Mouse (Mus musculus) midbrain, postnatal 0 days (tissue): ENCODE data around the gene Olig2. TPM values are rescaled to one million over a fixed set of nuclear protein-coding genes. Genes with fewer than 3 reads are reported as not detected.

Experiments used
- ATAC-seq: fragments of 200-750 bp; cut with Nextera tagmentation; 2 replicates; pipeline ENCODE4 v1.8.0; 2017; ENCODE audit warnings: moderate number of reproducible peaks, mild to moderate bottlenecking, moderate TSS enrichment, moderate library complexity; ENCODE audit not compliant: low FRiP score
- DNase-seq: peaks from one replicate; pipeline ENCODE4 v3.0.0-alpha.2; 2015; ENCODE audit warnings: low spot score
- H3K27ac ChIP-seq: fragments of 300-500 bp; sonication (generic); 2 replicates; pipeline ENCODE4 v1.5.1; 2014; ENCODE audit warnings: low read depth, mild to moderate bottlenecking, low read length, mixed read lengths
- H3K27me3 ChIP-seq: fragments of 300-500 bp; sonication (generic); 2 replicates; pipeline ENCODE4 v1.6.1; 2014; ENCODE audit warnings: low read length, control low read depth, mixed read lengths; ENCODE audit not compliant: insufficient read depth
- H3K36me3 ChIP-seq: fragments of 300-500 bp; sonication (generic); 2 replicates; pipeline ENCODE4 v1.6.1; 2014; ENCODE audit warnings: low read length, control low read depth, mixed read lengths; ENCODE audit not compliant: insufficient read depth
- H3K4me1 ChIP-seq: fragments of 300-500 bp; sonication (generic); 2 replicates; pipeline ENCODE4 v1.6.1; 2014; ENCODE audit warnings: mild to moderate bottlenecking, control low read depth, antibody characterized with exemption, low read length, mixed read lengths; ENCODE audit not compliant: insufficient read depth
- H3K4me2 ChIP-seq: fragments of 300-500 bp; sonication (generic); 2 replicates; pipeline ENCODE4 v1.6.1; 2014; ENCODE audit warnings: low read depth, mild to moderate bottlenecking, low read length, mixed read lengths; ENCODE audit not compliant: poor library complexity, severe bottlenecking
- H3K4me3 ChIP-seq: fragments of 300-500 bp; sonication (generic); 2 replicates; pipeline ENCODE4 v1.5.1; 2014; ENCODE audit warnings: low read depth, mild to moderate bottlenecking, low read length, moderate library complexity
- H3K9ac ChIP-seq: fragments of 300-500 bp; sonication (generic); replicated peaks from 2 replicates; pipeline ENCODE4 v1.6.1; 2014; ENCODE audit warnings: mild to moderate bottlenecking, low read length, moderate library complexity, mixed read lengths; ENCODE audit not compliant: poor library complexity, severe bottlenecking
- H3K9me3 ChIP-seq: fragments of 300-500 bp; sonication (generic); 2 replicates; pipeline ENCODE4 v1.6.1; 2016; ENCODE audit warnings: low read length, control low read depth
- CTCF ChIP-seq: IDR thresholded peaks from 2 replicates; pipeline ENCODE4 v1.5.1; 2016; ENCODE audit warnings: antibody characterized with exemption, mild to moderate bottlenecking
- WGBS: fragments of 180-500 bp; shearing (Covaris S2); extraction: QIAGEN DNeasy Blood & Tissue Kit; methylation state at CpG from one replicate; pipeline ENCODE4 v1.1.7; 2014; 5-methylcytosine and 5-hydroxymethylcytosine counted together
- polyA plus RNA-seq: library from polyadenylated mRNA; unstranded; fragments of >200 nt; fragmentation: Nextera tagmentation; extraction: Ambion mirVana; gene quantifications from 2 replicates; pipeline ENCODE4 v1.2.1, GENCODE M21; 2015
- total RNA-seq: library from RNA; depleted of rRNA; stranded (reverse); fragments of >200 nt; gene quantifications from 2 replicates; pipeline ENCODE4 v1.2.3, GENCODE M21; 2014

Olig2 gene
- total and polyA plus RNA-seq, 2 experiments from 2014 or later = 13.3 to 58.4 TPM

- peak; percentile 89 for DNase-seq
- Histone ChIP-seq H3K36me3 (no peaks in the 10 kb centered on the region), H3K4me3 (no peak overlapping the region), H3K27me3 (peaks cover 56% of the 10 kb centered on the region), H3K4me2 (no peak overlapping the region), H3K9me3 (no peaks in the 10 kb centered on the region), H3K4me1 (peaks cover 4% of the 10 kb centered on the region; the same call in 1 of the 2 replicates), H3K27ac (no peak overlapping the region), H3K9ac (no peak overlapping the region)
- ATAC-seq = peak; percentile 72
- WGBS = 68% methylated on average over 6 of the region's 6 CpGs
- no peak for TF ChIP-seq CTCF
These were observed 40.7 kb downstream of the Olig2 start for GRCm38 (mm10) chr16:91265972-91266371.

GRCm38 (mm10) chr16:91268724-91269452 is 43.6 kb downstream of the Olig2 start:
- peak overlapping the region; percentile 49 for H3K4me3 ChIP-seq
- H3K4me2 ChIP-seq = peak overlapping the region; percentile 86
- DNase-seq = no peak
- H3K27ac ChIP-seq = no peak overlapping the region
- no peaks in the 10 kb centered on the region for H3K9me3 ChIP-seq
- H3K4me1 ChIP-seq = peaks cover 4% of the 10 kb centered on the region; the same call in 1 of the 2 replicates
- peaks cover 71% of the 10 kb centered on the region for H3K27me3 ChIP-seq
- ATAC-seq = no peak
- no peak overlapping the region for H3K9ac ChIP-seq
- no peak for TF ChIP-seq CTCF
- no peaks in the 10 kb centered on the region for H3K36me3 ChIP-seq
- WGBS = 6% methylated on average over 13 of the region's 13 CpGs

DNA sequence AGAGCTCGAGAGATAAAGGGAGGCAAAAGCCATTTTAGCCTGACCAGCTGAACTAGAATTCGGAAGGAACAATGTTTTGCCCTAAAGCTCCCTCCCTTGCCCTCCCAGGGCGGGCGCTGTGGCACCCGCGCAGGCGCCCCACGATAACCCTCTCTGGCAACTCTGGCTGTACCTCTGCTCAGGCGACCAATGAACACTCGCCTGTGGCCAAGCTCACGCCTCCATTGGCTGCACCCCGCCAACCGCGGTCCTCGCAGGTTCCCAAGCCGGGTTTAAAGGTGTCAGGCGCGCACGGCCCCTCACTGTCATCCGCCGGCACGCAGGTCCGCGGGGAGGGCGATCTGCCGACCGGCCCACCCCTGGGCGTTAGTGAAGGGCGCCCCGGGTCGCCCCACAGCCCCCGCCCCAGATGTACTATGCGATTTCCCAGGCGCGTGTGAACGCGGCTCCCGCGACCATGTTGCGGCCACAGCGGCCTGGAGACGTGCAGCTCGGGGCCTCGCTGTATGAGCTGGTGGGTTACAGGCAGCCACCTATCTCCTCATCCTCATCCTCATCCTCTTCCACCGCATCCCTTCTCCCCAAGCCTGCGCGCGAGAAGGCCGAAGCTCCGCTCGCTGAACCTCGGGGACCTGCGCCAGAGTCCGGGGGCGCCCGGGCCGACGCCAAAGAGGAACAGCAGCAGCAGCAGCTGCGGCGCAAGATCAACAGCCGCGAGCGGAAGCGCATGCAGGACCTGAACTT is 44.4 kb downstream of the Olig2 start, which contains the start of gene Olig1:
Olig1 (plus strand) TSS at position 305 of the 744 bp plus-strand sequence.
- no peak for TF ChIP-seq CTCF
- H3K27ac ChIP-seq = peak within 1 kb of the TSS; percentile 67; the same call in 1 of the 2 replicates
- peak within 1 kb of the TSS; percentile 86 for H3K4me2 ChIP-seq
- peak within 1 kb of the TSS; percentile 42; the same call in 1 of the 2 replicates for H3K9ac ChIP-seq
- under 1% methylated on average over 64 of the region's 64 CpGs for WGBS
- peak within 1 kb of the TSS; percentile 49 for H3K4me3 ChIP-seq
- peak; percentile 84 for ATAC-seq
- DNase-seq = peak; percentile 82
- H3K36me3 ChIP-seq = no peaks in the 10 kb centered on the region
- H3K4me1 ChIP-seq = peaks cover 4% of the 10 kb centered on the region; the same call in 1 of the 2 replicates
- peaks cover 78% of the 10 kb centered on the region for H3K27me3 ChIP-seq
- no peaks in the 10 kb centered on the region for H3K9me3 ChIP-seq

GRCm38 (mm10) chr16:91270212-91270971 is 45.1 kb downstream of the Olig2 start:
- under 1% methylated on average over 55 of the region's 63 CpGs for WGBS
- H3K27ac ChIP-seq = peak overlapping the region; percentile 67
- no peak for TF ChIP-seq CTCF
- peak overlapping the region; percentile 49 for H3K4me3 ChIP-seq
- H3K9ac ChIP-seq = peak overlapping the region; percentile 42; the same call in 1 of the 2 replicates
- peak; percentile 52 for DNase-seq
- H3K36me3 ChIP-seq = no peaks in the 10 kb centered on the region
- H3K27me3 ChIP-seq = peaks cover 82% of the 10 kb centered on the region
- no peaks in the 10 kb centered on the region for H3K9me3 ChIP-seq
- H3K4me2 ChIP-seq = peak overlapping the region; percentile 86
- peaks cover 4% of the 10 kb centered on the region; the same call in 1 of the 2 replicates for H3K4me1 ChIP-seq
- ATAC-seq = peak; percentile 24; the same call in 1 of the 2 replicates

GRCm38 (mm10) chr16:91270982-91271549 is 45.8 kb downstream of the Olig2 start:
- TF ChIP-seq CTCF = no peak
- Histone ChIP-seq H3K9me3 (no peaks in the 10 kb centered on the region), H3K4me3 (peak overlapping the region; percentile 49), H3K4me2 (peak overlapping the region; percentile 86), H3K27me3 (peaks cover 87% of the 10 kb centered on the region), H3K4me1 (peaks cover 4% of the 10 kb centered on the region; the same call in 1 of the 2 replicates), H3K9ac (peak overlapping the region; percentile 42; the same call in 1 of the 2 replicates), H3K36me3 (no peaks in the 10 kb centered on the region), H3K27ac (peak overlapping the region; percentile 67)
- DNase-seq (no peak), ATAC-seq (0 out of 2 replicates have a peak, but pooled peaks have one; percentile 24)
- WGBS = under 1% methylated on average over 29 of the region's 29 CpGs
